Mouse (Mus musculus): ENCODE measurements around the gene Igsf21.
A peak's percentile ranks its signal among the peaks of the same experiment; 100 is the strongest.

The Igsf21 gene

GRCm38 (mm10) chr4:140143884-140144525 lies 102.6 kb downstream of the Igsf21 start:
- peak; percentile 78 for DNase-seq (ENCODE audit: low read depth, low spot score)

GRCm38 (mm10) chr4:140143178-140143577 lies 103.4 kb downstream of the Igsf21 start:
- peak; percentile 91 for DNase-seq (ENCODE audit: low read depth, low spot score)

- DNase-seq (ENCODE audit: low read depth, low spot score): peak; percentile 78
Measured at GRCm38 (mm10) chr4:140140485-140140884, 106.1 kb downstream of the Igsf21 start.

- peak; percentile 91 for DNase-seq (ENCODE audit: low read depth, low spot score)
Measured at GRCm38 (mm10) chr4:140138846-140139245, 107.7 kb downstream of the Igsf21 start.

- no peak for DNase-seq (ENCODE audit: low read depth, low spot score)
Measured at GRCm38 (mm10) chr4:140131625-140132321, 114.8 kb downstream of the Igsf21 start.

- DNase-seq (ENCODE audit: low read depth, low spot score): no peak
Measured at GRCm38 (mm10) chr4:140131201-140131600, 115.4 kb downstream of the Igsf21 start.

- no peak for DNase-seq (ENCODE audit: low read depth, low spot score)
Measured at GRCm38 (mm10) chr4:140129553-140130275, 116.9 kb downstream of the Igsf21 start.

- no peak for DNase-seq (ENCODE audit: low read depth, low spot score)
Measured at GRCm38 (mm10) chr4:140128116-140128515, 118.5 kb downstream of the Igsf21 start.

GRCm38 (mm10) chr4:140125806-140126205 lies 120.8 kb downstream of the Igsf21 start:
- DNase-seq (ENCODE audit: low read depth, low spot score): no peak

- no peak for DNase-seq (ENCODE audit: low read depth, low spot score)
Measured at GRCm38 (mm10) chr4:140122534-140122933, 124.0 kb downstream of the Igsf21 start.

GRCm38 (mm10) chr4:140117275-140117691 lies 129.3 kb downstream of the Igsf21 start:
- no peak for DNase-seq (ENCODE audit: low read depth, low spot score)

- no peak for DNase-seq (ENCODE audit: low read depth, low spot score)
Measured at GRCm38 (mm10) chr4:140115756-140116155, 130.8 kb downstream of the Igsf21 start.

- no peak for DNase-seq (ENCODE audit: low read depth, low spot score)
Measured at GRCm38 (mm10) chr4:140115053-140115452, 131.5 kb downstream of the Igsf21 start.

- no peak for DNase-seq (ENCODE audit: low read depth, low spot score)
Measured at GRCm38 (mm10) chr4:140113690-140114475, 132.7 kb downstream of the Igsf21 start.

GRCm38 (mm10) chr4:140109626-140109948 lies 137.0 kb downstream of the Igsf21 start:
- no peak for DNase-seq (ENCODE audit: low read depth, low spot score)

- no peak for DNase-seq (ENCODE audit: low read depth, low spot score)
Measured at GRCm38 (mm10) chr4:140108871-140109625, 137.5 kb downstream of the Igsf21 start.

- DNase-seq (ENCODE audit: low read depth, low spot score): no peak
Measured at GRCm38 (mm10) chr4:140107161-140107560, 139.4 kb downstream of the Igsf21 start.

GRCm38 (mm10) chr4:140104795-140105194 lies 141.8 kb downstream of the Igsf21 start:
- no peak for DNase-seq (ENCODE audit: low read depth, low spot score)

GRCm38 (mm10) chr4:140103341-140104027 lies 143.1 kb downstream of the Igsf21 start:
- DNase-seq (ENCODE audit: low read depth, low spot score): peak; percentile 93

GRCm38 (mm10) chr4:140102581-140103200 lies 143.9 kb downstream of the Igsf21 start:
- DNase-seq (ENCODE audit: low read depth, low spot score): peak; percentile 67
